Mouse (Mus musculus) neural tube, embryonic 12.5 days (tissue): ENCODE measurements around the gene Padi1. TPM values are rescaled to one million over a fixed set of nuclear protein-coding genes. Genes with fewer than 3 reads are reported as not detected.
A peak's percentile ranks its signal among the peaks of the same experiment; 100 is the strongest.

Experiments
- ATAC-seq: fragments of 200-750 bp; cut with Nextera tagmentation; 2 replicates; pipeline ENCODE4 v1.8.0; 2017; ENCODE audit warnings: low read depth, mild to moderate bottlenecking, moderate TSS enrichment, moderate library complexity; ENCODE audit not compliant: low FRiP score
- H3K27ac ChIP-seq: fragments of 300-500 bp; sonication (generic); 2 replicates; pipeline ENCODE4 v1.5.1; 2016
- H3K27me3 ChIP-seq: fragments of 300-500 bp; sonication (generic); replicated peaks from 2 replicates; pipeline ENCODE4 v1.6.1; 2016; ENCODE audit warnings: mild to moderate bottlenecking
- H3K36me3 ChIP-seq: fragments of 300-500 bp; sonication (generic); 2 replicates; pipeline ENCODE4 v1.6.1; 2016; ENCODE audit warnings: mild to moderate bottlenecking
- H3K4me1 ChIP-seq: fragments of 300-500 bp; sonication (generic); 2 replicates; pipeline ENCODE4 v1.6.1; 2016
- H3K4me2 ChIP-seq: fragments of 300-500 bp; sonication (generic); replicated peaks from 2 replicates; pipeline ENCODE4 v1.6.1; 2016; ENCODE audit warnings: mild to moderate bottlenecking
- H3K4me3 ChIP-seq: fragments of 300-500 bp; sonication (generic); 2 replicates; pipeline ENCODE4 v1.5.1; 2016
- H3K9ac ChIP-seq: fragments of 300-500 bp; sonication (generic); 2 replicates; pipeline ENCODE4 v1.6.1; 2016; ENCODE audit warnings: mild to moderate bottlenecking
- H3K9me3 ChIP-seq: fragments of 300-500 bp; sonication (generic); 2 replicates; pipeline ENCODE4 v1.6.1; 2016; ENCODE audit warnings: mild to moderate bottlenecking
- WGBS: fragments of 180-500 bp; shearing (Covaris S2); methylation state at CpG from one replicate; pipeline ENCODE4 v1.1.7; 2016; 5-methylcytosine and 5-hydroxymethylcytosine counted together
- polyA plus RNA-seq: library from polyadenylated mRNA; unstranded; fragments of >200 nt; fragmentation: Nextera tagmentation; extraction: Ambion mirVana; gene quantifications from 2 replicates; pipeline ENCODE4 v1.2.1, GENCODE M21; 2016

Gene Padi1
- polyA plus RNA-seq, 1 experiment from 2014 or later = 0.38 TPM

- Histone ChIP-seq H3K27me3 (0 out of 2 replicates have a peak, but pooled peaks cover 5% of the 10 kb centered on the region), H3K9ac (no peak overlapping the region), H3K4me1 (no peaks in the 10 kb centered on the region), H3K4me2 (no peak overlapping the region), H3K27ac (no peak overlapping the region), H3K36me3 (no peaks in the 10 kb centered on the region), H3K4me3 (no peak overlapping the region), H3K9me3 (no peaks in the 10 kb centered on the region)
- 55% methylated on average over 7 of the region's 7 CpGs for WGBS
- no peak for ATAC-seq
Observed at GRCm38 (mm10) chr4:140860125-140860766, 14.7 kb upstream of the Padi1 start.

- ATAC-seq = no peak
- Histone ChIP-seq H3K4me2 (no peak overlapping the region), H3K4me3 (no peak overlapping the region)
Observed at GRCm38 (mm10) chr4:140859291-140859690, 13.7 kb upstream of the Padi1 start.

GRCm38 (mm10) chr4:140857813-140858212 lies 12.2 kb upstream of the Padi1 start:
- no peak overlapping the region for H3K4me2 ChIP-seq
- H3K4me3 ChIP-seq = no peak overlapping the region
- H3K9me3 ChIP-seq = no peaks in the 10 kb centered on the region
- no peaks in the 10 kb centered on the region for H3K4me1 ChIP-seq
- no peak overlapping the region for H3K9ac ChIP-seq
- 87% methylated on average over 7 of the region's 7 CpGs for WGBS
- no peaks in the 10 kb centered on the region for H3K36me3 ChIP-seq
- no peak for ATAC-seq
- H3K27ac ChIP-seq = no peak overlapping the region
- 0 out of 2 replicates have a peak, but pooled peaks cover 5% of the 10 kb centered on the region for H3K27me3 ChIP-seq

More at GRCm38 (mm10) chr4:140859291-140859690, 13.7 kb upstream of the Padi1 start:
- no peaks in the 10 kb centered on the region for H3K4me1 ChIP-seq
- no peak overlapping the region for H3K9ac ChIP-seq
- 0 out of 2 replicates have a peak, but pooled peaks cover 5% of the 10 kb centered on the region for H3K27me3 ChIP-seq
- H3K9me3 ChIP-seq = no peaks in the 10 kb centered on the region
- WGBS = 85% methylated on average over 11 of the region's 11 CpGs
- H3K27ac ChIP-seq = no peak overlapping the region
- no peaks in the 10 kb centered on the region for H3K36me3 ChIP-seq

- no peaks in the 10 kb centered on the region for H3K4me1 ChIP-seq
- H3K27me3 ChIP-seq = 0 out of 2 replicates have a peak, but pooled peaks cover 5% of the 10 kb centered on the region
- no peaks in the 10 kb centered on the region for H3K9me3 ChIP-seq
- no peak for ATAC-seq
- H3K4me3 ChIP-seq = no peak overlapping the region
- H3K27ac ChIP-seq = no peak overlapping the region
- H3K4me2 ChIP-seq = no peak overlapping the region
- H3K9ac ChIP-seq = no peak overlapping the region
- no peaks in the 10 kb centered on the region for H3K36me3 ChIP-seq
- WGBS = 86% methylated on average over 5 of the region's 5 CpGs
Observed at GRCm38 (mm10) chr4:140857041-140857440, 11.5 kb upstream of the Padi1 start.

GRCm38 (mm10) chr4:140855151-140855550 lies 9.6 kb upstream of the Padi1 start:
- no peaks in the 10 kb centered on the region for H3K9me3 ChIP-seq
- no peak for ATAC-seq
- no peak overlapping the region for H3K27ac ChIP-seq
- H3K4me2 ChIP-seq = no peak overlapping the region
- WGBS = 92% methylated on average over 9 of the region's 10 CpGs
- 0 out of 2 replicates have a peak, but pooled peaks cover 5% of the 10 kb centered on the region for H3K27me3 ChIP-seq
- no peaks in the 10 kb centered on the region for H3K4me1 ChIP-seq
- no peak overlapping the region for H3K9ac ChIP-seq
- no peak overlapping the region for H3K4me3 ChIP-seq
- H3K36me3 ChIP-seq = no peaks in the 10 kb centered on the region

GRCm38 (mm10) chr4:140854455-140854864 lies 8.9 kb upstream of the Padi1 start:
- Histone ChIP-seq H3K27ac (no peak overlapping the region), H3K4me3 (no peak overlapping the region), H3K4me1 (no peaks in the 10 kb centered on the region), H3K27me3 (0 out of 2 replicates have a peak, but pooled peaks cover 5% of the 10 kb centered on the region), H3K9ac (no peak overlapping the region), H3K4me2 (no peak overlapping the region), H3K9me3 (no peaks in the 10 kb centered on the region), H3K36me3 (no peaks in the 10 kb centered on the region)
- ATAC-seq = no peak
- 72% methylated on average over 10 of the region's 10 CpGs for WGBS

GRCm38 (mm10) chr4:140853626-140854025 lies 8.0 kb upstream of the Padi1 start:
- no peak overlapping the region for H3K27ac ChIP-seq
- H3K4me2 ChIP-seq = no peak overlapping the region
- WGBS = 66% methylated on average over 8 of the region's 8 CpGs
- H3K4me1 ChIP-seq = 0 out of 2 replicates have a peak, but pooled peaks cover 3% of the 10 kb centered on the region
- H3K36me3 ChIP-seq = no peaks in the 10 kb centered on the region
- no peak overlapping the region for H3K9ac ChIP-seq
- no peak for ATAC-seq
- H3K9me3 ChIP-seq = no peaks in the 10 kb centered on the region
- 0 out of 2 replicates have a peak, but pooled peaks cover 4% of the 10 kb centered on the region for H3K27me3 ChIP-seq
- H3K4me3 ChIP-seq = no peak overlapping the region

- Histone ChIP-seq H3K4me3 (no peak overlapping the region), H3K27ac (no peak overlapping the region), H3K36me3 (no peaks in the 10 kb centered on the region), H3K27me3 (no peaks in the 10 kb centered on the region), H3K9me3 (no peaks in the 10 kb centered on the region), H3K9ac (no peak overlapping the region), H3K4me2 (no peak overlapping the region), H3K4me1 (peaks cover 14% of the 10 kb centered on the region)
- no peak for ATAC-seq
- 66% methylated on average over 11 of the region's 11 CpGs for WGBS
Observed at GRCm38 (mm10) chr4:140849310-140849709, 3.7 kb upstream of the Padi1 start.

GRCm38 (mm10) chr4:140844991-140845390 lies 587 bp downstream of the Padi1 start:
- H3K9me3 ChIP-seq = no peaks in the 10 kb centered on the region
- H3K27me3 ChIP-seq = no peaks in the 10 kb centered on the region
- no peak overlapping the region for H3K9ac ChIP-seq
- H3K4me1 ChIP-seq = peaks cover 25% of the 10 kb centered on the region
- no peak overlapping the region for H3K4me3 ChIP-seq
- WGBS = 88% methylated on average over 4 of the region's 4 CpGs
- no peak overlapping the region for H3K27ac ChIP-seq
- no peak for ATAC-seq
- no peaks in the 10 kb centered on the region for H3K36me3 ChIP-seq
- H3K4me2 ChIP-seq = no peak overlapping the region

GRCm38 (mm10) chr4:140843670-140844280 lies 1.8 kb downstream of the Padi1 start:
- H3K27ac ChIP-seq = no peak overlapping the region
- H3K36me3 ChIP-seq = no peaks in the 10 kb centered on the region
- H3K4me3 ChIP-seq = no peak overlapping the region
- no peaks in the 10 kb centered on the region for H3K9me3 ChIP-seq
- 0 out of 2 replicates have a peak, but pooled peaks have one; percentile 33 for ATAC-seq
- no peaks in the 10 kb centered on the region for H3K27me3 ChIP-seq
- no peak overlapping the region for H3K9ac ChIP-seq
- no peak overlapping the region for H3K4me2 ChIP-seq
- peaks cover 22% of the 10 kb centered on the region for H3K4me1 ChIP-seq
- WGBS = 64% methylated on average over 15 of the region's 15 CpGs

- H3K27me3 ChIP-seq = peaks cover 2% of the 10 kb centered on the region; the same call in 1 of the 2 replicates
- no peak overlapping the region for H3K4me2 ChIP-seq
- H3K9me3 ChIP-seq = no peaks in the 10 kb centered on the region
- no peak overlapping the region for H3K27ac ChIP-seq
- H3K9ac ChIP-seq = no peak overlapping the region
- WGBS = 92% methylated on average over 1 of the region's 1 CpGs
- peaks cover 26% of the 10 kb centered on the region for H3K4me1 ChIP-seq
- H3K4me3 ChIP-seq = no peak overlapping the region
- ATAC-seq = no peak
- no peaks in the 10 kb centered on the region for H3K36me3 ChIP-seq
Observed at GRCm38 (mm10) chr4:140842909-140843308, 2.7 kb downstream of the Padi1 start.

GRCm38 (mm10) chr4:140837879-140838278 lies 7.7 kb downstream of the Padi1 start:
- H3K27ac ChIP-seq = no peak overlapping the region
- no peak for ATAC-seq
- peaks cover 8% of the 10 kb centered on the region; the same call in 1 of the 2 replicates for H3K27me3 ChIP-seq
- H3K4me2 ChIP-seq = no peak overlapping the region
- 0 out of 2 replicates have a peak overlapping the region, but pooled peaks have one; percentile 13 for H3K9ac ChIP-seq
- no peak overlapping the region for H3K4me3 ChIP-seq
- H3K4me1 ChIP-seq = peaks cover 43% of the 10 kb centered on the region
- H3K36me3 ChIP-seq = no peaks in the 10 kb centered on the region
- H3K9me3 ChIP-seq = no peaks in the 10 kb centered on the region
- 24% methylated on average over 8 of the region's 8 CpGs for WGBS
